Mouse (Mus musculus) lung, postnatal 0 days (tissue): ENCODE measurements around the gene Pidd1.

Experiments used
- CTCF ChIP-seq: IDR thresholded peaks from 2 replicates; pipeline ENCODE4 v1.5.1; 2016; ENCODE audit warnings: antibody characterized with exemption, mild to moderate bottlenecking
- EP300 ChIP-seq: IDR thresholded peaks from 2 replicates; pipeline ENCODE4 v1.6.1; 2016; ENCODE audit warnings: antibody characterized with exemption, mild to moderate bottlenecking, control low read depth

GRCm38 (mm10) chr7:141453636-141454035 lies 9.8 kb upstream of the Pidd1 start:
- no peak for TF ChIP-seq CTCF
- no peak for TF ChIP-seq EP300
